Mouse (Mus musculus): ENCODE results near the gene Hspb8. TPM values are rescaled to one million over a fixed set of nuclear protein-coding genes. Genes with fewer than 3 reads are reported as not detected.

Hspb8 gene
- polyA plus RNA-seq (2012; rRNA removed; ENCODE audit: low replicate concordance): 53.6 and 152 TPM in 2 replicates

DNA sequence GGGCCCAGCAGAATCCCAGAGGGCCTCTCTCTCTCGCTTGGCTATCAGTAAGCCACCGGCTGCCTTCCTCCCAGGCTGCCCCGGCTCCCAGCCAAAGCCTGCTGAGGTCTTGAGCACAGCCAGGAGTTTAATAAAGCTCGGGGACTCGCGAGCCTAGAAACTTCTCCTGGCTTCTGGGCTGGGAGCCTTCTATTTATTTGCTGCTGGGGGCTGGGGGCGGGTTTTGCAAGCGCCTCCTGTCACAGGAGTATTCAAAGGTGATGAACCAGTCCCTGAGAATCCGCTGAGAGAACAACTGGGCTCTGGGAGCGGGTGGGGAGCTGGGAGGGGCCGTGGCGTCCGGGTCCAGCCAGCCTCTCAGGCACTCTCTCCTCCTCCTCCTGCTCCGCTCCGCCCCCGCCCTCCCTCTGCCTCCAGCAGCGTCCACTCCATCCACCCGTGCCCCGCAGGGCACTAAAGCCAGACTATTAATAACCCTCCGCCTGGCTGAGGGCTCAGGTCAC lies at the start of gene Hspb8:
TSS of gene Hspb8 (minus strand) at position 166 of the 503 bp plus-strand sequence.

Other genes with a start within 250 kb of the Hspb8 start
- gene Ccdc60, start 133.9 kb downstream of the Hspb8 start, polyA plus RNA-seq (2012; rRNA removed; ENCODE audit: low replicate concordance): 0.06 and 0.10 TPM in 2 replicates
- 0.30 and 0.42 TPM in 2 replicates for gene Srrm4, start 169.0 kb upstream of the Hspb8 start, polyA plus RNA-seq (2012; rRNA removed; ENCODE audit: low replicate concordance)

All from mammary gland, adult 2 months (tissue).